Mouse (Mus musculus): Measurements from ENCODE around the gene Patl1. TPM values are rescaled to one million over a fixed set of nuclear protein-coding genes. Genes with fewer than 3 reads are reported as not detected.
"Not testable (repeated sequence)": the region's sequence is repeated elsewhere in the genome, so short reads cannot be mapped to it uniquely, and the experiment has no call there.

Gene Patl1
- polyA plus RNA-seq, 1 experiment from 2014 or later: 9.4 TPM

DNA sequence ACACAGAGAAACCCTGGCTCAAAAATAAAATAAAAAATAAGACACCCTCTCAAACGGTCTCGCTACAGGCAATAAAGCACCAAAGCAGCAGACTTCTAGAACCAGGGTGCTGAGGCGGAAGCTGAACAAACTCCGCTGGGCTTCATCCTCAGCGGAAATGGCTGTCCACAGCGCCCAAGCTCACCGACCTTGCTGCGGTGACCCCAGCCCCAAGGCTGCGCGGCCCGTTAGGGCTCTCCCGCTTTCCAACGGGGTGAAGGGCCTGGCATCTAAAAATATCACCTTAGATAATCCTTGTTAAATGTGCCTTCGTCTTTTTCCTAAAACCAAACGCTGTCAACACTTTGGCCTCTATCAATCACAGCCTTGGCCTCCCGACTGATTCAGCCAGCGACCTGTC is 596 bp upstream of the Patl1 start:
- 1% methylated on average over 17 of the region's 17 CpGs for WGBS
- DNase-seq (ENCODE audit: low spot score): peak; percentile 50
- ATAC-seq: peak; percentile 23

DNA sequence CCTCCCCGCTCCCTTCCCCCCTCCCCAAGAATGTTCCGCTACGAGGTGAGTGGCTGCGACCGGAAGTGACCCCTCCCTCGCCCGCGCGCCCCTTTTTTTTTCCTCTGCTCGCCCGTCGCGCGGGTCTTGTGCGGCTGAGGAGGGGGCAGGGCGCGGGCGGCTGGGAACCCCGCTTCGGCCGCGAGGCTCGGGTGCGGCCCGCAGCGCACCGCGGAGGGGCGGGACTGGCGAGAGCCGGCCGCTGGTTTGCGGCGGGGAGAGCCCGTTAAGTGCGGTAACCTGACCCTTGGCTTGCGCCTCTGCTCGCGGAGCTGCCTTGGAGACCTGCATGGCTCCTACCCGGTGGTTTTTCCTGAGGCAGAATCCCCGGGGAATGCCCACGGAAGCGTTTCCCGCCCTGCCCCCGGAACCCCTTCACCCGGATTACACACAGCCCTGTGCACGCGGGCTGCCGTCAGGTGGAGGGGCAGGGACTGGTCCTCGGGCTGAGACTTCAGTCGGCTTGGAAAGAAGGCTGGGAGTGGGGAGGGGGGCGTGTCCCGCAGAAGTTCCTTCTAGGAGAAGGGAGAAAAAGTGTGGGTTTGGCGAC is 428 bp downstream of the Patl1 start:
- Histone ChIP-seq H3K4me3 (ENCODE audit: low read depth, low read length) (peak overlapping the region; percentile 97), H3K4me2 (replicated peaks; ENCODE audit: low read depth, low read length) (peak overlapping the region; percentile 61), H3K27ac (ENCODE audit: low read length) (peak overlapping the region; percentile 98), H3K9me3 (ENCODE audit: low read length) (no peaks in the 10 kb centered on the region), H3K9ac (replicated peaks; ENCODE audit: low read depth) (peak overlapping the region; percentile 85), H3K36me3 (ENCODE audit: insufficient read depth, low read length) (no peaks in the 10 kb centered on the region), H3K4me1 (ENCODE audit: insufficient read depth, low read depth, low read length) (peaks cover 4% of the 10 kb centered on the region; the same call in 1 of the 2 replicates), H3K27me3 (replicated peaks; ENCODE audit: insufficient read depth, low read length) (no peaks in the 10 kb centered on the region)
- DNase-seq (ENCODE audit: low spot score): peak; percentile 80
- no peak for TF ChIP-seq CTCF (IDR thresholded peaks at IDR 0.05)
- no peak for TF ChIP-seq EP300 (IDR thresholded peaks at IDR 0.05)
- under 1% methylated on average over 43 of the region's 54 CpGs for WGBS
- peak; percentile 57 for ATAC-seq

More for the DNA sequence above, 596 bp upstream of the Patl1 start:
- Histone ChIP-seq H3K4me3 (ENCODE audit: low read depth, low read length) (peak overlapping the region; percentile 97), H3K9me3 (ENCODE audit: low read length) (no peaks in the 10 kb centered on the region), H3K27me3 (replicated peaks; ENCODE audit: insufficient read depth, low read length) (no peaks in the 10 kb centered on the region), H3K9ac (replicated peaks; ENCODE audit: low read depth) (peak overlapping the region; percentile 76), H3K27ac (ENCODE audit: low read length) (peak overlapping the region; percentile 89), H3K4me1 (ENCODE audit: insufficient read depth, low read depth, low read length) (peaks cover 4% of the 10 kb centered on the region; the same call in 1 of the 2 replicates), H3K4me2 (replicated peaks; ENCODE audit: low read depth, low read length) (peak overlapping the region; percentile 64), H3K36me3 (ENCODE audit: insufficient read depth, low read length) (no peaks in the 10 kb centered on the region)
- TF ChIP-seq EP300 (IDR thresholded peaks at IDR 0.05): no peak
- no peak for TF ChIP-seq CTCF (IDR thresholded peaks at IDR 0.05)

DNA sequence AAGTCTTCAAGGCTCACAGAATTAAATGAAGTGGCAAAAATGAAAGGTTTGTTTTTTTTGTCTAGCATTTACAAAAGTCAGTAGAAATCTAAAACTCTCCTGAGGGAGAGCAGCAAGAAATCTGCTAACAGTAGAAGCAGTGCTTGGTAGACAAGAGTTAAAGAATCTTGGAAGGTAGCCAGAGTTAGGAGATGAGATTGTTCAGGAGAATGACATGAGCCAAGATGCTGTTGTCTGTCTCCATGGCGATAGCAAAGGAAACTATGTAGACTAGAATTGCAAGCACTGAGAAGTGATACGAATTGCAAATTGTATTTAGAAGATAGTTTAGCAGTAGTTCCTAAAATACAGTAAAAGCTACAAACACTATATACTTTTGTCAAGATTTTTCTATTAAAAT is 3.6 kb downstream of the Patl1 start:
- DNase-seq (ENCODE audit: low spot score) (peak; percentile 94), ATAC-seq (no peak)
- H3K27me3 ChIP-seq (replicated peaks; ENCODE audit: insufficient read depth, low read length): no peaks in the 10 kb centered on the region
- TF ChIP-seq CTCF (IDR thresholded peaks at IDR 0.05) (no peak), EP300 (IDR thresholded peaks at IDR 0.05) (no peak)
- H3K9me3 ChIP-seq (ENCODE audit: low read length): no peaks in the 10 kb centered on the region
- no peak overlapping the region for H3K4me3 ChIP-seq (ENCODE audit: low read depth, low read length)
- H3K4me2 ChIP-seq (replicated peaks; ENCODE audit: low read depth, low read length): no peak overlapping the region
- 3% methylated on average over 2 of the region's 2 CpGs for WGBS
- 0 out of 2 replicates have a peak, but pooled peaks cover 3% of the 10 kb centered on the region for H3K36me3 ChIP-seq (ENCODE audit: insufficient read depth, low read length)
- H3K27ac ChIP-seq (ENCODE audit: low read length): no peak overlapping the region
- H3K4me1 ChIP-seq (ENCODE audit: insufficient read depth, low read depth, low read length): peaks cover 4% of the 10 kb centered on the region; the same call in 1 of the 2 replicates
- no peak overlapping the region for H3K9ac ChIP-seq (replicated peaks; ENCODE audit: low read depth)

DNA sequence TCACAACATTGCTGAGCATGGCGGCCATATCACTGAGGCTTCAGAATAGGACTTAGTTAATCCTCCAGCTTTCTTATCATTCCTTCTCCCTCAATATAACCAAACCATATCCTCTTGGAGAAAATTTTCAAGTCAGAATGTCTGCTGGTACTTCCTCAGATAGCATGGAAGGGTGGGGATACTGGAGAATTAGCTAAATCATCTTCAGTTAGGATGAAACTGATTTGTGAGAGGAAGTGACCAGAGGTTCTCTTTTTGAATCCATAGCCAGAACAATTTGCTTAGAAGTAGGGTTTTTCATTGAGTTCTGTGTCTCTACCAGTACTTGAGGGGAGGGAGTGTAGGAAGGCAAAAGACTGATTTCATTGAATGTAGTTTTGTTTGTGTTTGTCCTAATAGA is 9.9 kb downstream of the Patl1 start:
- WGBS: 89% methylated on average over 1 of the region's 1 CpGs
- H3K36me3 ChIP-seq (ENCODE audit: insufficient read depth, low read length): peaks cover 29% of the 10 kb centered on the region; the same call in 1 of the 2 replicates
- ATAC-seq: no peak

DNA sequence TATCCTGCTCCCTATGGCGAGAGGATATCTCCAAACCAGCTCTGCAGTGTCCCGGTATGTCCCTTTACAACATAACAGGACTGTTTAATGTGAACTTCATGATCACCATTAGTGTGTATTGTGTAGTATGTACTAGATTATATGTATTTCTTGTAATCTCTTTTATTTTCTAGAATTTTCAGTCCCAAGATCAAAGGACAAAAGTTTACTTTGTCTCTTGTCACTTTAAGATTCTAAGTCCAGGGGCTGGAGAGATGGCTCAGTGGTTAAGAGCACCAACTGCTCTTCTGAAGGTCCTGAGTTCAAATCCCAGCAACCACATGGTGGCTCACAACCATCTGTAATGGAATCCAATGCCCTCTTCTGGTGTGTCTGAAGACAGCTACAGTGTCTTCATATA is 10.3 kb downstream of the Patl1 start:
- WGBS: 98% methylated on average over 2 of the region's 2 CpGs
- H3K4me3 ChIP-seq (ENCODE audit: low read depth, low read length); H3K9ac ChIP-seq (replicated peaks; ENCODE audit: low read depth); ATAC-seq; DNase-seq (ENCODE audit: low spot score); H3K4me2 ChIP-seq (replicated peaks; ENCODE audit: low read depth, low read length); H3K27ac ChIP-seq (ENCODE audit: low read length); H3K27me3 ChIP-seq (replicated peaks; ENCODE audit: insufficient read depth, low read length); H3K4me1 ChIP-seq (ENCODE audit: insufficient read depth, low read depth, low read length); H3K9me3 ChIP-seq (ENCODE audit: low read length): not testable (repeated sequence)
- peaks cover 29% of the 10 kb centered on the region; the same call in 1 of the 2 replicates for H3K36me3 ChIP-seq (ENCODE audit: insufficient read depth, low read length)

More for the DNA sequence above, 9.9 kb downstream of the Patl1 start:
- TF ChIP-seq EP300 (IDR thresholded peaks at IDR 0.05) (no peak), CTCF (IDR thresholded peaks at IDR 0.05) (no peak)
- Histone ChIP-seq H3K27me3 (replicated peaks; ENCODE audit: insufficient read depth, low read length) (no peaks in the 10 kb centered on the region), H3K9me3 (ENCODE audit: low read length) (no peaks in the 10 kb centered on the region), H3K4me3 (ENCODE audit: low read depth, low read length) (no peak overlapping the region), H3K27ac (ENCODE audit: low read length) (no peak overlapping the region), H3K9ac (replicated peaks; ENCODE audit: low read depth) (no peak overlapping the region), H3K4me2 (replicated peaks; ENCODE audit: low read depth, low read length) (no peak overlapping the region), H3K4me1 (ENCODE audit: insufficient read depth, low read depth, low read length) (no peaks in the 10 kb centered on the region)
- no peak for DNase-seq (ENCODE audit: low spot score)

DNA sequence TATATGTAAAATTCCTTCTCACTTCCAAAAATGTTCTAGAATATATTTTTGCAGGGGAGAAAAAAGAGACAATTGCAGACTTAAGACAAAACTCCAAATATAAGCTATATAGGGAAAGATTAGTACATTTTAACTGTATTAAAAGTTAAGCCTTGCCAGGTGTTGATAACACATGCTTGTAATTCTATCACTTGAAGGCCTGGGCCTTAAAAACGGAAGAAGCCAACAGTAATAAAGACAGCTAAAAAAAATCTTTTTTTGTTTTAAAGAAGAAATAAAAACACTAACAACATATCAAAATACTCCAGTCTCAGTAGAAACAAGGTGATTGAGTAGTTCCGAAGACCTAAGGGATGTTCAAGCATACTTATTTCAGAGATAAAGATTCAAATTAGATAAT is 14.2 kb downstream of the Patl1 start:
- Histone ChIP-seq H3K4me2 (replicated peaks; ENCODE audit: low read depth, low read length) (no peak overlapping the region), H3K27ac (ENCODE audit: low read length) (no peak overlapping the region), H3K4me1 (ENCODE audit: insufficient read depth, low read depth, low read length) (no peaks in the 10 kb centered on the region), H3K27me3 (replicated peaks; ENCODE audit: insufficient read depth, low read length) (no peaks in the 10 kb centered on the region), H3K9ac (replicated peaks; ENCODE audit: low read depth) (no peak overlapping the region), H3K36me3 (ENCODE audit: insufficient read depth, low read length) (peaks cover 36% of the 10 kb centered on the region), H3K9me3 (ENCODE audit: low read length) (no peaks in the 10 kb centered on the region), H3K4me3 (ENCODE audit: low read depth, low read length) (no peak overlapping the region)
- WGBS: 93% methylated on average over 2 of the region's 2 CpGs
- TF ChIP-seq EP300 (IDR thresholded peaks at IDR 0.05) (no peak), CTCF (IDR thresholded peaks at IDR 0.05) (no peak)
- DNase-seq (ENCODE audit: low spot score) (no peak), ATAC-seq (no peak)
